Mouse (Mus musculus) thymus, adult 2 months (tissue): Measurements from ENCODE around the gene Zfand6. TPM values are rescaled to one million over a fixed set of nuclear protein-coding genes. Genes with fewer than 3 reads are reported as not detected.

ENCODE experiments used
- DNase-seq: peaks from one replicate; pipeline ENCODE4 v3.0.0; 2021
- H3K27ac ChIP-seq: fragments of 200-500 bp; 2 replicates; pipeline ENCODE4 v1.5.1; 2012; ENCODE audit warnings: low read length, control low read depth; ENCODE audit not compliant: control insufficient read depth, insufficient read depth
- H3K27me3 ChIP-seq: fragments of 200-500 bp; 2 replicates; pipeline ENCODE4 v1.6.1; 2012; ENCODE audit warnings: mild to moderate bottlenecking, low read length, moderate library complexity, mixed read lengths; ENCODE audit not compliant: control insufficient read depth, insufficient read depth
- H3K36me3 ChIP-seq: fragments of 200-500 bp; 2 replicates; pipeline ENCODE4 v1.6.1; 2012; ENCODE audit warnings: mild to moderate bottlenecking, low read length, moderate library complexity; ENCODE audit not compliant: control insufficient read depth, insufficient read depth
- H3K4me1 ChIP-seq: fragments of 200-500 bp; replicated peaks from 2 replicates; pipeline ENCODE4 v1.6.1; 2012; ENCODE audit warnings: low read length; ENCODE audit not compliant: control insufficient read depth, insufficient read depth
- H3K4me3 ChIP-seq: fragments of 200-500 bp; 2 replicates; pipeline ENCODE4 v1.5.1; 2012; ENCODE audit warnings: mild to moderate bottlenecking, low read length, control low read depth, moderate library complexity; ENCODE audit not compliant: control insufficient read depth, insufficient read depth
- CTCF ChIP-seq: fragments of 200-500 bp; IDR thresholded peaks from 2 replicates; pipeline ENCODE4 v1.5.1; 2012; ENCODE audit warnings: mild to moderate bottlenecking, control low read depth, low read length, moderate library complexity, borderline replicate concordance; ENCODE audit not compliant: control insufficient read depth, poor library complexity, insufficient read depth; ENCODE audit errors: extremely low read depth
- POLR2A ChIP-seq: fragments of 200-500 bp; IDR thresholded peaks from 2 replicates; pipeline ENCODE4 v1.6.1; 2012; ENCODE audit warnings: mild to moderate bottlenecking, low read length, control low read depth, moderate library complexity; ENCODE audit not compliant: control insufficient read depth, poor library complexity, insufficient read depth; ENCODE audit errors: extremely low read depth
- WGBS: fragments of 180-500 bp; shearing (Covaris S2); methylation state at CpG from one replicate; pipeline ENCODE4 v1.1.7; 2018; 5-methylcytosine and 5-hydroxymethylcytosine counted together
- polyA plus RNA-seq: library from polyadenylated mRNA; depleted of rRNA; stranded (reverse); fragments of >200 nt; gene quantifications from 2 replicates; pipeline ENCODE4 v1.2.3, GENCODE M21; 2012

Gene Zfand6
- polyA plus RNA-seq, 1 experiment, result 96.2 TPM

- no peaks in the 10 kb centered on the region for H3K4me1 ChIP-seq
- no peak for TF ChIP-seq POLR2A
- no peak for TF ChIP-seq CTCF
- no peaks in the 10 kb centered on the region for H3K27me3 ChIP-seq
- H3K27ac ChIP-seq, result no peak overlapping the region
- H3K4me3 ChIP-seq, result no peak overlapping the region
- peaks cover 23% of the 10 kb centered on the region for H3K36me3 ChIP-seq
- DNase-seq, result no peak
Measured at GRCm38 (mm10) chr7:84636939-84637338, 52.8 kb downstream of the Zfand6 start.

GRCm38 (mm10) chr7:84631878-84632277, 57.9 kb downstream of the Zfand6 start:
- Histone ChIP-seq H3K4me3 (no peak overlapping the region), H3K36me3 (peaks cover 35% of the 10 kb centered on the region), H3K4me1 (no peaks in the 10 kb centered on the region), H3K27me3 (no peaks in the 10 kb centered on the region), H3K27ac (no peak overlapping the region)
- 97% methylated on average over 3 of the region's 3 CpGs for WGBS
- no peak for TF ChIP-seq CTCF
- TF ChIP-seq POLR2A, result no peak
- DNase-seq, result no peak

GRCm38 (mm10) chr7:84623718-84624117, 66.0 kb downstream of the Zfand6 start:
- no peaks in the 10 kb centered on the region for H3K4me1 ChIP-seq

GRCm38 (mm10) chr7:84620956-84621355, 68.8 kb downstream of the Zfand6 start:
- no peaks in the 10 kb centered on the region for H3K27me3 ChIP-seq
- H3K27ac ChIP-seq, result no peak overlapping the region
- H3K36me3 ChIP-seq, result peaks cover 44% of the 10 kb centered on the region
- 93% methylated on average over 3 of the region's 3 CpGs for WGBS
- no peak overlapping the region for H3K4me3 ChIP-seq
- TF ChIP-seq CTCF (no peak), POLR2A (no peak)
- no peak for DNase-seq
- no peaks in the 10 kb centered on the region for H3K4me1 ChIP-seq

More at GRCm38 (mm10) chr7:84623718-84624117, 66.0 kb downstream of the Zfand6 start:
- DNase-seq, result no peak
- Histone ChIP-seq H3K4me3 (no peak overlapping the region), H3K36me3 (peaks cover 27% of the 10 kb centered on the region), H3K27ac (no peak overlapping the region), H3K27me3 (no peaks in the 10 kb centered on the region)
- 97% methylated on average over 4 of the region's 4 CpGs for WGBS
- TF ChIP-seq POLR2A, result no peak
- no peak for TF ChIP-seq CTCF

- Histone ChIP-seq H3K36me3 (peaks cover 36% of the 10 kb centered on the region), H3K4me3 (no peak overlapping the region), H3K27ac (no peak overlapping the region), H3K27me3 (no peaks in the 10 kb centered on the region), H3K4me1 (no peaks in the 10 kb centered on the region)
- TF ChIP-seq POLR2A (no peak), CTCF (no peak)
- 96% methylated on average over 2 of the region's 2 CpGs for WGBS
- no peak for DNase-seq
Measured at GRCm38 (mm10) chr7:84618951-84619350, 70.8 kb downstream of the Zfand6 start.

GRCm38 (mm10) chr7:84612445-84612844, 77.3 kb downstream of the Zfand6 start:
- no peak for DNase-seq
- Histone ChIP-seq H3K27me3 (no peaks in the 10 kb centered on the region), H3K4me3 (no peak overlapping the region), H3K36me3 (peaks cover 11% of the 10 kb centered on the region), H3K4me1 (no peaks in the 10 kb centered on the region), H3K27ac (no peak overlapping the region)
- WGBS, result 59% methylated on average over 4 of the region's 4 CpGs
- no peak for TF ChIP-seq POLR2A
- TF ChIP-seq CTCF, result no peak

- DNase-seq, result no peak
- TF ChIP-seq POLR2A (no peak), CTCF (no peak)
- Histone ChIP-seq H3K27me3 (no peaks in the 10 kb centered on the region), H3K27ac (no peak overlapping the region), H3K4me3 (no peak overlapping the region), H3K36me3 (peaks cover 6% of the 10 kb centered on the region; the same call in 1 of the 2 replicates), H3K4me1 (no peaks in the 10 kb centered on the region)
- 19% methylated on average over 1 of the region's 1 CpGs for WGBS
Measured at GRCm38 (mm10) chr7:84611609-84612008, 78.2 kb downstream of the Zfand6 start.
